Mouse (Mus musculus) G1E (cell line): ENCODE data around the gene Relt.
A peak's percentile ranks its signal among the peaks of the same experiment; 100 is the strongest.

ENCODE experiments used
- CTCF ChIP-seq: IDR thresholded peaks from 2 replicates; pipeline ENCODE4 v1.5.1; 2012; ENCODE audit warnings: low read depth, low read length, inconsistent platforms, mixed read lengths
- POLR2AphosphoS5 ChIP-seq: IDR thresholded peaks from 2 replicates; pipeline ENCODE4 v1.6.1; 2012; ENCODE audit warnings: low read depth, low read length, inconsistent platforms; ENCODE audit not compliant: insufficient replicate concordance

DNA sequence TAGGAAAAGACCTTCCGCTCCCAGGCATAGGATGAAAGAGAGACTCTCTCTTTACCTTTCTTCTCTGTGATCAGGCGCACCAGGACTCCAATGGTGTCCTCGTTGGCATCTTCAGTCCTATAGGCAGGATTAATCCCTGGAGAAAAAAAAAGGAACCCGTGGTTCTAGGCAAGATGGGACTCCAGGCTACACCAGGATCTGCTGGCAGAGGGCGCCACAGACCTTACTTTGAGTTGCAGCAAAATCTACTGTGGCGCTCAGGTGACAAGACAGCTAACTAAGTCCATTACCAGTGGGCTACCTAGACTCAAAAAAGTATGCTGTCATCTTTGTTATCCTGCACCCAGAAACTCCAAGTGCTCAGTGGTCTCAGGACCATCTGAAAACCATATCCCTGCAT is 14.5 kb downstream of the Relt start:
- TF ChIP-seq CTCF (0 out of 2 replicates have a peak, but pooled peaks have one; percentile 20), POLR2AphosphoS5 (no peak)
